Mouse (Mus musculus) heart, embryonic 14.5 days (tissue): ENCODE measurements around the gene Hoxb3. TPM values are rescaled to one million over a fixed set of nuclear protein-coding genes. Genes with fewer than 3 reads are reported as not detected.

Experiments used
- ATAC-seq: fragments of 200-750 bp; cut with Nextera tagmentation; 2 replicates; pipeline ENCODE4 v1.8.0; 2017; ENCODE audit warnings: low read depth, moderate TSS enrichment; ENCODE audit not compliant: insufficient number of reproducible peaks, insufficient read depth, low FRiP score
- H3K27ac ChIP-seq, 2 experiments: fragments of 200-500 bp in 1 of 2; fragments of 300-500 bp in 1 of 2; sonication (generic) in 1 of 2; replicated peaks in 1 of 2; 2 replicates each; pipeline ENCODE4 v1.5.1; 2012 to 2014; ENCODE audit warnings: low read depth in 2 of 2, low read length in 2 of 2, control low read depth in 1 of 2, mild to moderate bottlenecking in 1 of 2, mixed read lengths in 1 of 2; ENCODE audit not compliant: control insufficient read depth in 1 of 2, insufficient read depth in 1 of 2
- H3K27me3 ChIP-seq: fragments of 300-500 bp; sonication (generic); 2 replicates; pipeline ENCODE4 v1.6.1; 2014; ENCODE audit warnings: mild to moderate bottlenecking, low read length, control low read depth; ENCODE audit not compliant: control insufficient read depth, insufficient read depth
- H3K36me3 ChIP-seq: fragments of 300-500 bp; sonication (generic); 2 replicates; pipeline ENCODE4 v1.6.1; 2014; ENCODE audit warnings: mild to moderate bottlenecking, control low read depth, low read length, mixed read lengths; ENCODE audit not compliant: control insufficient read depth, insufficient read depth
- H3K4me1 ChIP-seq, 2 experiments: fragments of 200-500 bp in 1 of 2; fragments of 300-500 bp in 1 of 2; sonication (generic) in 1 of 2; 2 replicates each; pipeline ENCODE4 v1.6.1; 2012 to 2014; ENCODE audit warnings: low read length in 2 of 2, control low read depth in 1 of 2, mixed read lengths in 1 of 2; ENCODE audit not compliant: control insufficient read depth in 2 of 2, insufficient read depth in 2 of 2
- H3K4me2 ChIP-seq: fragments of 300-500 bp; sonication (generic); 2 replicates; pipeline ENCODE4 v1.6.1; 2014; ENCODE audit warnings: mild to moderate bottlenecking, low read length
- H3K4me3 ChIP-seq, 2 experiments: fragments of 200-500 bp in 1 of 2; fragments of 300-500 bp in 1 of 2; sonication (generic) in 1 of 2; 2 replicates each; pipeline ENCODE4 v1.5.1; 2012 to 2014; ENCODE audit warnings: low read length in 2 of 2, mild to moderate bottlenecking in 2 of 2, control low read depth in 1 of 2, low read depth in 1 of 2, moderate library complexity in 1 of 2; ENCODE audit not compliant: control insufficient read depth in 1 of 2, insufficient read depth in 1 of 2
- H3K9ac ChIP-seq: fragments of 300-500 bp; sonication (generic); 2 replicates; pipeline ENCODE4 v1.6.1; 2014; ENCODE audit warnings: mild to moderate bottlenecking, low read length
- H3K9me3 ChIP-seq: fragments of 300-500 bp; sonication (generic); 2 replicates; pipeline ENCODE4 v1.6.1; 2016; ENCODE audit warnings: low read length, control low read depth; ENCODE audit not compliant: control insufficient read depth
- WGBS: fragments of 180-500 bp; shearing (Covaris S2); extraction: QIAGEN DNeasy Blood & Tissue Kit; methylation state at CpG from one replicate; pipeline ENCODE4 v1.1.7; 2014; 5-methylcytosine and 5-hydroxymethylcytosine counted together
- polyA plus RNA-seq: library from polyadenylated mRNA; unstranded; fragments of >200 nt; fragmentation: Nextera tagmentation; extraction: Ambion mirVana; gene quantifications from 2 replicates; pipeline ENCODE4 v1.2.1, GENCODE M21; 2014

The Hoxb3 gene
- polyA plus RNA-seq, 1 experiment from 2014 or later = 0.31 TPM

DNA sequence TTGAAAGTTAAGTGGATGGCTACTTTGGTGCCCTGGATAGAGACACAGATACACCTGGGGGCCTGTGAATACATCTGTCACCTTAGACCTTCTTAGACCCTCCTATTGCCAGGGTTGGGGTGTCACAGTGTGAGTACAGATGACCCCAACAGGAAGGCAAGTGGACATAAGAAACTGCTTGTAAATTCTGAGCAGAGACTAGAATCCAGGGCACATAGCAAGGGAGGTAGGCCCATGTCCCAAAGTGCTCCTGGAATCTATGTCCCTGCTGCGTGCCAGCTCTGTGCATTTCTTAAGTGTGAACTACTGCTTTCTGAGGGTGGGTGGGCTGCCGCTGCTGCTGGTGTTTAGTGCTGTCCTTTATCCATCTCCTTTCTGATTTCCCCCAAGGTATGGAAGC is 27.7 kb downstream of the Hoxb3 start:
- no peak for ATAC-seq
- 64% methylated on average over 2 of the region's 2 CpGs for WGBS
- no peaks in the 10 kb centered on the region for H3K9me3 ChIP-seq
- no peak overlapping the region for H3K27ac ChIP-seq
- no peak overlapping the region for H3K4me2 ChIP-seq
- H3K27me3 ChIP-seq = peaks cover 91% of the 10 kb centered on the region
- H3K4me1 ChIP-seq = peaks cover 0 to 3% of the 10 kb centered on the region in 2 experiments; a peak in 3 of 4 replicates
- H3K36me3 ChIP-seq = no peaks in the 10 kb centered on the region
- H3K9ac ChIP-seq = no peak overlapping the region; the same call in 1 of the 2 replicates
- H3K4me3 ChIP-seq = no peak overlapping the region

DNA sequence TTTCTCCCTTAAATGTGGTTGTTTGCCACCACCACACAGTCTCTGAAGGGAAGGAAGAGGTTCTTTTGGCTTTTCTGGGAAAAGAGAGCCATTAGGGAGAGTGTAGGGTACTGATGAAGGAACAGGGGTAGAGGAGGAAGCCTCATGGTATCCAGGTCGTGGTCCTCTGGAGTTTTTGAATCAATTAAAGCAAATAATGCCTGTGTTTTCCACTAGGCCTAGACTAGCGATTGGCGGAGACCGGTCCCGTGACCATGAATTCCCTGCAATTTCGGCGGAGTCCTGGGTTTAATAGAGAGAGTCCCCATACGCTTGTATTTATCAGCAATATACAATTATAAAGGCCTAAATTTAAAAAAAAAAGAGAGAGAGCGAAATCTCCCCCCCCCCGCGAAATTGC is 28.2 kb downstream of the Hoxb3 start:
- Histone ChIP-seq H3K9ac (peak overlapping the region; percentile 62), H3K27ac (peak overlapping the region in 1 of 2 experiments; percentile 65; a peak in 1 of 4 replicates), H3K9me3 (no peaks in the 10 kb centered on the region), H3K36me3 (no peaks in the 10 kb centered on the region), H3K4me2 (peak overlapping the region; percentile 63), H3K27me3 (peaks cover 91% of the 10 kb centered on the region), H3K4me3 (peak overlapping the region in 1 of 2 experiments; percentile 40; a peak in 2 of 4 replicates), H3K4me1 (peaks cover 0 to 3% of the 10 kb centered on the region in 2 experiments; a peak in 2 of 4 replicates)
- 28% methylated on average over 11 of the region's 11 CpGs for WGBS
- ATAC-seq = no peak

DNA sequence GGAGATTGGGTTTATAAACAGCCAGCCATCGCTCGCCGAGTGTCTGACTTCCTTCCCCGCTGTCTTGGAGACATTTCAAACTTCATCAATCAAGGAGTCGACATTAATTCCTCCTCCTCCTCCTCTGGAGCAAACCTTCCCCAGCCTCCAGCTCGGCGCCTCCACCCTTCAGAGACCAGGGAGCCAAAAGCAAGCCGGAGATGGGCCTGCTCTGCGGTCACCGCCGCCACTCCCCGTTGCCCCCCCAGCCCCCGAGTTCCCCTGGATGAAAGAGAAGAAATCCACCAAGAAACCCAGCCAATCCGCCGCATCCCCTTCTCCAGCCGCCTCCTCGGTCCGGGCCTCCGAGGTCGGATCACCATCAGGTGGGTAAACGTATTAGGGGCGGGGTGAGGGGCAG is 28.7 kb downstream of the Hoxb3 start:
- Histone ChIP-seq H3K4me1 (peaks cover 0 to 3% of the 10 kb centered on the region in 2 experiments; a peak in 2 of 4 replicates), H3K27ac (peak overlapping the region; percentile 50 to 65; a peak in 3 of 4 replicates), H3K27me3 (peaks cover 91% of the 10 kb centered on the region), H3K4me2 (peak overlapping the region; percentile 63), H3K9me3 (no peaks in the 10 kb centered on the region), H3K4me3 (peak overlapping the region; percentile 40 to 43), H3K36me3 (no peaks in the 10 kb centered on the region), H3K9ac (peak overlapping the region; percentile 62)
- 3% methylated on average over 22 of the region's 22 CpGs for WGBS
- ATAC-seq = no peak

DNA sequence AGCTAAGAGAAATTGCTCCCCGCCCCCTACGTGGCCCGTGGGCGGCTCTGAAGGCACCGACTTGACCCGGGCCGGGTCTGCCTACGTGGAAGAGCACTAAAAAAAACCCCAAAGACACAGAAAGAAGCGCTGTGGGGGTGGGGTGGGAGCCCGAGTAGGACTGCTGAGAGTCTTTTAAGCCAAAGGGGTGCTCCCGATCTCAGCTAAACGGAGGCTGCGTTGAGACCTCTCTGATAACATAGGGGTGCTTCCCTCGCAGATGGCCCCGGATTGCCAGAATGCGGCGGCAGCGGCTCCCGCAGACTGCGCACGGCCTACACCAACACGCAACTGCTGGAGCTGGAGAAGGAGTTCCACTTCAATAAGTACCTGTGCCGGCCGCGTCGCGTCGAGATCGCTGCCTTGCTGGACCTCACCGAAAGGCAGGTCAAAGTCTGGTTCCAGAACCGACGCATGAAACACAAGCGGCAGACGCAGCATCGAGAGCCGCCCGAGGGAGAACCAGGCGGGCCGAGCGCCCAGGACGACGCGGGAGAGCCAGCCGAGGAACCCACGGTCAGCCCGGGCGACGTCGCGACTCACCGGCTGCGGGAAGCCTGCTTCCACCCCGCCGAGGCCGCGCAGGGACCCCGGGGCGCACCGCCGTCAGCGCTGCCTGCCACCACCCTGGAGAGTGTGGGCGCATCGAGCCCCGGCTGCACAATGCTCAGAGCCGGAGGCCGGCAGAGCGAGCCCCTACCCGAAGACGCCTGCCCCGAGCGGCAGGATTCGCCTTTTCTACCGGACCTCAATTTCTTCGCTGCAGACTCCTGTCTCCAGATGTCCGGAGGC is 29.8 kb downstream of the Hoxb3 start:
- H3K4me1 ChIP-seq = peaks cover 0 to 3% of the 10 kb centered on the region in 2 experiments; a peak in 2 of 4 replicates
- peak overlapping the region; percentile 30 to 40 for H3K4me3 ChIP-seq
- H3K27ac ChIP-seq = peak overlapping the region; percentile 3 to 65
- no peak for ATAC-seq
- H3K9me3 ChIP-seq = no peaks in the 10 kb centered on the region
- WGBS = under 1% methylated on average over 71 of the region's 75 CpGs
- H3K36me3 ChIP-seq = no peaks in the 10 kb centered on the region
- peak overlapping the region; percentile 63 for H3K4me2 ChIP-seq
- H3K9ac ChIP-seq = peak overlapping the region; percentile 72
- H3K27me3 ChIP-seq = peaks cover 93% of the 10 kb centered on the region

DNA sequence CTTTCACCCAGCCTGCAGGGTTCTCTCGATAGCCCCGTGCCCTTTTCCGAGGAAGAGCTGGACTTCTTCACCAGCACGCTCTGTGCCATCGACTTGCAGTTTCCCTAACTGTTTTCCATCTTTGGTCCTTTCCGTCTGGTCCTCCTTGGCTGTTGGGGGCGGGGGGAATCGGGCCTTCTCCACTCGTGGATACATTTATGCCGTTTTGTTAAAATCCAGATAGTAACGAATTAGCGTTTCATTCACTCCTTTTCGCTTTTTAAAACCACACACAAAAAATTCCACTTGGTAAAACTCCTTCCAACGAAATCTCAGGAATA is 30.4 kb downstream of the Hoxb3 start:
- Histone ChIP-seq H3K27ac (peak overlapping the region in 1 of 2 experiments; percentile 65; a peak in 2 of 4 replicates), H3K27me3 (peaks cover 92% of the 10 kb centered on the region), H3K9ac (peak overlapping the region; percentile 72), H3K4me3 (peak overlapping the region; percentile 30 to 40), H3K4me1 (peaks cover 0 to 3% of the 10 kb centered on the region in 2 experiments; a peak in 2 of 4 replicates), H3K4me2 (peak overlapping the region; percentile 63), H3K9me3 (no peaks in the 10 kb centered on the region), H3K36me3 (no peaks in the 10 kb centered on the region)
- no peak for ATAC-seq
- 4% methylated on average over 14 of the region's 14 CpGs for WGBS

DNA sequence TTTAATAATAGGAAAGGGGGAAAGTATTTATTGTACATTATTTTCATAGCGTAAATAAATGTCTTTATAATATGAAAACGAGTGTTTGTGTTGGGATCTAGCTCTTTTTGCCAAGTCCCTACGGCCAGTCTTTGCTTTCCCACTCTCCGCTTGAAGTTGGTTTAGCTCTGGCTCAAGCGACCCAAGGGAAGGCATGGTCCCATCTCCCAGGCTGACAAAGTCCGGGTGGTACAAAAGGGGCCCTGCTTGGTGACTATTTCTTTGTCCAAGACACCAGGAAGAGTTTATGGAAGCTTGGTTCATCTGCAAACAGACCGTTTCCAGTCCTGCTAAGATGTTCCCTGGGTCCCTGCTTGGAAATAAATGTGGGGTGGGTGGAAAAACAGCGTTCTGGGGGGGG is 30.8 kb downstream of the Hoxb3 start:
- no peak overlapping the region for H3K27ac ChIP-seq
- WGBS = 20% methylated on average over 8 of the region's 8 CpGs
- H3K4me3 ChIP-seq = peak overlapping the region in 1 of 2 experiments; percentile 40; a peak in 2 of 4 replicates
- no peaks in the 10 kb centered on the region for H3K9me3 ChIP-seq
- H3K9ac ChIP-seq = no peak overlapping the region; the same call in 1 of the 2 replicates
- H3K36me3 ChIP-seq = no peaks in the 10 kb centered on the region
- peak overlapping the region; percentile 63 for H3K4me2 ChIP-seq
- peaks cover 91% of the 10 kb centered on the region for H3K27me3 ChIP-seq
- no peak for ATAC-seq
- peaks cover 0 to 3% of the 10 kb centered on the region in 2 experiments; a peak in 2 of 4 replicates for H3K4me1 ChIP-seq

DNA sequence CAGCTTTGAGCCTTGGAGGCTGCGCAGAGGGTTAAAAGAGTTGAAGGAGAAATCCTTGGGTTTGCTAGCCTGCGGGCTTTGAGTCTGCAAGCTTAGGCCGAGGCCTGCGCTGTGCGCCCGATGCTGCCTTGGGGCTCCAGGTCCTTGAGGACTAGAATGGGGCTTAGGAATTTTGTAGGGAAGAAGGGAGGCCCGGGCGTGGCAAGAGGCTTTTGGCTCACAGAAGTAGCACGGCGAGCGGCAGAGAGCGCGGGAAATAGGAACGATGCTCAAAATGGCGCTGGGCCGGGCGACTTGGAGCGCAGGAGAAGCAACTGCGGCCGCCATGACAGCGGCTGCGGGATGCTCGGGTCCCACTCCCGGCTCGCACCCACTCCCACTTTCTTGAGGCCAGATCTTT is 31.2 kb downstream of the Hoxb3 start:
- 2% methylated on average over 25 of the region's 25 CpGs for WGBS
- no peak for ATAC-seq
- peaks cover 88% of the 10 kb centered on the region for H3K27me3 ChIP-seq
- H3K36me3 ChIP-seq = no peaks in the 10 kb centered on the region
- peaks cover 0 to 3% of the 10 kb centered on the region in 2 experiments; a peak in 2 of 4 replicates for H3K4me1 ChIP-seq
- H3K4me3 ChIP-seq = peak overlapping the region; percentile 22 to 40
- H3K27ac ChIP-seq = no peak overlapping the region
- H3K9ac ChIP-seq = peak overlapping the region; percentile 36; the same call in 1 of the 2 replicates
- H3K4me2 ChIP-seq = peak overlapping the region; percentile 63
- no peaks in the 10 kb centered on the region for H3K9me3 ChIP-seq
